Mouse (Mus musculus) lung, postnatal 36 days (tissue): ENCODE results near the gene Diras2.
"Not testable (repeated sequence)": the region's sequence is repeated elsewhere in the genome, so short reads cannot be mapped to it uniquely, and the experiment has no call there.

Experiments used
- DNase-seq: peaks from one replicate; pipeline ENCODE4 v3.0.0; 2022; ENCODE audit warnings: mixed read lengths

Diras2 gene

GRCm38 (mm10) chr13:52516561-52516960 lies 14.5 kb downstream of the Diras2 start:
- DNase-seq: no peak

- DNase-seq: no peak
Measured at GRCm38 (mm10) chr13:52516051-52516450, 15.0 kb downstream of the Diras2 start.

GRCm38 (mm10) chr13:52513554-52513953 lies 17.5 kb downstream of the Diras2 start:
- DNase-seq: no peak

- DNase-seq: no peak
Measured at GRCm38 (mm10) chr13:52512356-52512755, 18.7 kb downstream of the Diras2 start.

- DNase-seq: peak; percentile 10
Measured at GRCm38 (mm10) chr13:52510172-52510880, 20.8 kb downstream of the Diras2 start.

- no peak for DNase-seq
Measured at GRCm38 (mm10) chr13:52507460-52508293, 23.4 kb downstream of the Diras2 start.

GRCm38 (mm10) chr13:52506822-52507221 lies 24.3 kb downstream of the Diras2 start:
- DNase-seq: not testable (repeated sequence)

GRCm38 (mm10) chr13:52505683-52506285 lies 25.3 kb downstream of the Diras2 start:
- DNase-seq: not testable (repeated sequence)

- peak; percentile 48 for DNase-seq
Measured at GRCm38 (mm10) chr13:52501686-52502085, 29.4 kb downstream of the Diras2 start.

GRCm38 (mm10) chr13:52497029-52497550 lies 34.0 kb downstream of the Diras2 start:
- no peak for DNase-seq

- DNase-seq: no peak
Measured at GRCm38 (mm10) chr13:52488821-52489220, 42.3 kb downstream of the Diras2 start.

GRCm38 (mm10) chr13:52484064-52484463 lies 47.0 kb downstream of the Diras2 start:
- DNase-seq: no peak

- no peak for DNase-seq
Measured at GRCm38 (mm10) chr13:52481786-52482185, 49.3 kb downstream of the Diras2 start.

GRCm38 (mm10) chr13:52479146-52479545 lies 51.9 kb downstream of the Diras2 start:
- no peak for DNase-seq

GRCm38 (mm10) chr13:52476998-52477601 lies 54.0 kb downstream of the Diras2 start:
- no peak for DNase-seq

GRCm38 (mm10) chr13:52476222-52476621 lies 54.9 kb downstream of the Diras2 start:
- DNase-seq: peak; percentile 31

GRCm38 (mm10) chr13:52475264-52475663 lies 55.8 kb downstream of the Diras2 start:
- peak; percentile 15 for DNase-seq

GRCm38 (mm10) chr13:52474807-52475206 lies 56.3 kb downstream of the Diras2 start:
- DNase-seq: peak; percentile 6

GRCm38 (mm10) chr13:52469795-52470690 lies 61.0 kb downstream of the Diras2 start:
- peak; percentile 2 for DNase-seq

- DNase-seq: no peak
Measured at GRCm38 (mm10) chr13:52465141-52465540, 65.9 kb downstream of the Diras2 start.

- DNase-seq: no peak
Measured at GRCm38 (mm10) chr13:52459982-52460381, 71.1 kb downstream of the Diras2 start.

- no peak for DNase-seq
Measured at GRCm38 (mm10) chr13:52457889-52458324, 73.2 kb downstream of the Diras2 start.
